Comparison of ENCODE assay signal across 8 mouse cellular contexts in genomic region chr1:134456060-134456459, GRCm38 (mm10). TPM values are rescaled to one million over a fixed set of nuclear protein-coding genes. Genes with fewer than 3 reads are reported as not detected.
DNase-seq lines count a peak whose midpoint lies in the region; ATAC-seq and TF ChIP-seq lines count a peak whose summit lies in the region.

No protein-coding gene starts in this region.

- no peaks in the 10 kb centered on the region for H3K36me3 ChIP-seq in lung, postnatal 0 days (ENCODE audit: insufficient read depth, low read length)
- peaks cover 29% of the 10 kb centered on the region for H3K36me3 ChIP-seq in limb, embryonic 10.5 days
- peaks cover 26% of the 10 kb centered on the region for H3K36me3 ChIP-seq in neural tube, embryonic 15.5 days

- peak overlapping the region; percentile 88 for H3K4me3 ChIP-seq in lung, postnatal 0 days (ENCODE audit: low read depth, low read length)
- H3K4me3 ChIP-seq in embryonic fibroblast, embryonic 13.5 days (ENCODE audit: insufficient read depth, low read length): peak overlapping the region; percentile 67
- H3K4me3 ChIP-seq in limb, embryonic 10.5 days: peak overlapping the region; percentile 98
- peak overlapping the region; percentile 100 for H3K4me3 ChIP-seq in neural tube, embryonic 15.5 days (replicated peaks)

- peak overlapping the region; percentile 91 for H3K9ac ChIP-seq in lung, postnatal 0 days (replicated peaks; ENCODE audit: low read depth)
- H3K9ac ChIP-seq in neural tube, embryonic 15.5 days (replicated peaks): peak overlapping the region; percentile 89

- no peak for TF ChIP-seq EP300 in lung, postnatal 0 days (IDR thresholded peaks at IDR 0.05)

- DNase-seq in lung, postnatal 0 days (ENCODE audit: low spot score): no peak
- no peak for DNase-seq in lung, postnatal 4 days
- DNase-seq in limb, embryonic 10.5 days (ENCODE audit: low spot score): no peak
- DNase-seq in urinary bladder, postnatal 14 days (ENCODE audit: low spot score): no peak
- DNase-seq in kidney, postnatal 14 days: no peak

- ATAC-seq in lung, postnatal 0 days: no peak
- ATAC-seq in neural tube, embryonic 15.5 days (ENCODE audit: low FRiP score): no peak
- ATAC-seq in activated CD4-positive, CD25-positive, alpha-beta regulatory T cell, adult 4 months: no peak

- peaks cover 5% of the 10 kb centered on the region; the same call in 1 of the 2 replicates for H3K4me1 ChIP-seq in lung, postnatal 0 days (ENCODE audit: insufficient read depth, low read depth, low read length)
- H3K4me1 ChIP-seq in embryonic fibroblast, embryonic 13.5 days (ENCODE audit: control insufficient read depth, insufficient read depth, low read length): no peaks in the 10 kb centered on the region
- H3K4me1 ChIP-seq in limb, embryonic 10.5 days: peaks cover 15% of the 10 kb centered on the region
- H3K4me1 ChIP-seq in neural tube, embryonic 15.5 days: peaks cover 19% of the 10 kb centered on the region

- H3K4me2 ChIP-seq in lung, postnatal 0 days (replicated peaks; ENCODE audit: low read depth, low read length): peak overlapping the region; percentile 88
- H3K4me2 ChIP-seq in neural tube, embryonic 15.5 days: peak overlapping the region; percentile 80

- TF ChIP-seq CTCF in lung, postnatal 0 days (IDR thresholded peaks at IDR 0.05): no peak
- no peak for TF ChIP-seq CTCF in embryonic fibroblast, embryonic 13.5 days (IDR thresholded peaks at IDR 0.05; ENCODE audit: borderline replicate concordance, insufficient read depth, low read length)

- no peaks in the 10 kb centered on the region for H3K9me3 ChIP-seq in lung, postnatal 0 days (ENCODE audit: low read length)
- no peaks in the 10 kb centered on the region for H3K9me3 ChIP-seq in limb, embryonic 10.5 days (replicated peaks)
- H3K9me3 ChIP-seq in neural tube, embryonic 15.5 days (replicated peaks): no peaks in the 10 kb centered on the region

- 18% methylated on average over 5 of the region's 5 CpGs for WGBS in lung, postnatal 0 days
- WGBS in limb, embryonic 10.5 days: 27% methylated on average over 5 of the region's 5 CpGs
- 21% methylated on average over 5 of the region's 5 CpGs for WGBS in neural tube, embryonic 15.5 days

- peak overlapping the region; percentile 88; the same call in 1 of the 2 replicates for H3K27ac ChIP-seq in lung, postnatal 0 days (ENCODE audit: low read length)
- no peak overlapping the region for H3K27ac ChIP-seq in embryonic fibroblast, embryonic 13.5 days (ENCODE audit: insufficient read depth, low read length)
- no peak overlapping the region for H3K27ac ChIP-seq in limb, embryonic 10.5 days
- H3K27ac ChIP-seq in neural tube, embryonic 15.5 days (replicated peaks): peak overlapping the region; percentile 84; the same call in 1 of the 2 replicates

- TF ChIP-seq POLR2A in embryonic fibroblast, embryonic 13.5 days (IDR thresholded peaks at IDR 0.05; ENCODE audit: low read depth, low read length): no peak

- H3K27me3 ChIP-seq in lung, postnatal 0 days (replicated peaks; ENCODE audit: insufficient read depth, low read length): no peaks in the 10 kb centered on the region
- H3K27me3 ChIP-seq in limb, embryonic 10.5 days (ENCODE audit: low read depth, poor library complexity, severe bottlenecking): no peaks in the 10 kb centered on the region
- H3K27me3 ChIP-seq in neural tube, embryonic 15.5 days (replicated peaks): no peaks in the 10 kb centered on the region

RNA-seq across cellular contexts. Expression of gene Klhl12, which starts 0.7 kb away (rescaled TPM):
- polyA plus RNA-seq in lung, postnatal 0 days (2015; fragmentation: Nextera tagmentation; extraction: Ambion mirVana): 11.3 and 12.8 TPM in 2 replicates
- polyA plus RNA-seq in embryonic fibroblast, embryonic 13.5 days (2011; ENCODE audit: insufficient read length, low read depth, missing spikeins): 14.0 and 16.4 TPM in 2 replicates
- 41.6 and 43.7 TPM in 2 replicates for polyA plus RNA-seq in limb, embryonic 10.5 days (2016; fragmentation: Nextera tagmentation; extraction: Ambion mirVana)
- 35.6 and 36.7 TPM in 2 replicates for polyA plus RNA-seq in neural tube, embryonic 15.5 days (2015; fragmentation: Nextera tagmentation; extraction: Ambion mirVana)
- polyA plus RNA-seq in activated CD4-positive, CD25-positive, alpha-beta regulatory T cell, adult 4 months (2017; shearing (Covaris generic)): 10 to 100 TPM; 10.7 to 12.2 TPM

RNA-seq across cellular contexts. Expression of gene Rabif, which starts 38.4 kb away (rescaled TPM):
- polyA plus RNA-seq in lung, postnatal 0 days (2015; fragmentation: Nextera tagmentation; extraction: Ambion mirVana): 28.0 and 29.1 TPM in 2 replicates
- 21.5 and 22.7 TPM in 2 replicates for polyA plus RNA-seq in embryonic fibroblast, embryonic 13.5 days (2011; ENCODE audit: insufficient read length, low read depth, missing spikeins)
- 36.6 and 38.2 TPM in 2 replicates for polyA plus RNA-seq in limb, embryonic 10.5 days (2016; fragmentation: Nextera tagmentation; extraction: Ambion mirVana)
- polyA plus RNA-seq in neural tube, embryonic 15.5 days (2015; fragmentation: Nextera tagmentation; extraction: Ambion mirVana): 70.1 and 76.8 TPM in 2 replicates
- 10 to 100 TPM; 34.2 to 42.6 TPM for polyA plus RNA-seq in activated CD4-positive, CD25-positive, alpha-beta regulatory T cell, adult 4 months (2017; shearing (Covaris generic))

RNA-seq across cellular contexts. Expression of gene Adipor1, which starts 40.9 kb away (rescaled TPM):
- polyA plus RNA-seq in lung, postnatal 0 days (2015; fragmentation: Nextera tagmentation; extraction: Ambion mirVana): 123 and 126 TPM in 2 replicates
- polyA plus RNA-seq in embryonic fibroblast, embryonic 13.5 days (2011; ENCODE audit: insufficient read length, low read depth, missing spikeins): 87.5 and 99.8 TPM in 2 replicates
- polyA plus RNA-seq in limb, embryonic 10.5 days (2016; fragmentation: Nextera tagmentation; extraction: Ambion mirVana): 79.8 and 85.0 TPM in 2 replicates
- polyA plus RNA-seq in neural tube, embryonic 15.5 days (2015; fragmentation: Nextera tagmentation; extraction: Ambion mirVana): 84.7 and 86.0 TPM in 2 replicates
- 10 to 100 TPM; 32.7 to 33.2 TPM for polyA plus RNA-seq in activated CD4-positive, CD25-positive, alpha-beta regulatory T cell, adult 4 months (2017; shearing (Covaris generic))

RNA-seq across cellular contexts. Expression of gene Cyb5r1, which starts 50.7 kb away (rescaled TPM):
- 15.3 and 22.2 TPM in 2 replicates for polyA plus RNA-seq in lung, postnatal 0 days (2015; fragmentation: Nextera tagmentation; extraction: Ambion mirVana)
- polyA plus RNA-seq in embryonic fibroblast, embryonic 13.5 days (2011; ENCODE audit: insufficient read length, low read depth, missing spikeins): 135 and 158 TPM in 2 replicates
- 41.6 and 44.4 TPM in 2 replicates for polyA plus RNA-seq in limb, embryonic 10.5 days (2016; fragmentation: Nextera tagmentation; extraction: Ambion mirVana)
- polyA plus RNA-seq in neural tube, embryonic 15.5 days (2015; fragmentation: Nextera tagmentation; extraction: Ambion mirVana): 18.6 and 24.3 TPM in 2 replicates
- polyA plus RNA-seq in activated CD4-positive, CD25-positive, alpha-beta regulatory T cell, adult 4 months (2017; shearing (Covaris generic)): 10 to 100 TPM; 17.0 to 17.1 TPM

Comparison
In these comparisons a context has a peak if more than half of its experiments do, and no peak if none do; other contexts are left out.
1. H3K27ac ChIP-seq: peak in lung, postnatal 0 days (single experiment) and neural tube, embryonic 15.5 days (single experiment); none in embryonic fibroblast, embryonic 13.5 days (single experiment) and limb, embryonic 10.5 days (single experiment).
2. Peak in every context shown above with its lines, with median percentiles within 50 percentile points of each other: H3K4me3 ChIP-seq.